Mouse (Mus musculus) A20 (cell line): ENCODE results near the gene Tdrd9.
"Not testable (repeated sequence)": the region's sequence is repeated elsewhere in the genome, so short reads cannot be mapped to it uniquely, and the experiment has no call there.

Experiments used
- DNase-seq: peaks from one replicate; pipeline ENCODE4 v3.0.0-alpha.2; 2011; ENCODE audit warnings: low read depth, low spot score

The Tdrd9 gene

DNA sequence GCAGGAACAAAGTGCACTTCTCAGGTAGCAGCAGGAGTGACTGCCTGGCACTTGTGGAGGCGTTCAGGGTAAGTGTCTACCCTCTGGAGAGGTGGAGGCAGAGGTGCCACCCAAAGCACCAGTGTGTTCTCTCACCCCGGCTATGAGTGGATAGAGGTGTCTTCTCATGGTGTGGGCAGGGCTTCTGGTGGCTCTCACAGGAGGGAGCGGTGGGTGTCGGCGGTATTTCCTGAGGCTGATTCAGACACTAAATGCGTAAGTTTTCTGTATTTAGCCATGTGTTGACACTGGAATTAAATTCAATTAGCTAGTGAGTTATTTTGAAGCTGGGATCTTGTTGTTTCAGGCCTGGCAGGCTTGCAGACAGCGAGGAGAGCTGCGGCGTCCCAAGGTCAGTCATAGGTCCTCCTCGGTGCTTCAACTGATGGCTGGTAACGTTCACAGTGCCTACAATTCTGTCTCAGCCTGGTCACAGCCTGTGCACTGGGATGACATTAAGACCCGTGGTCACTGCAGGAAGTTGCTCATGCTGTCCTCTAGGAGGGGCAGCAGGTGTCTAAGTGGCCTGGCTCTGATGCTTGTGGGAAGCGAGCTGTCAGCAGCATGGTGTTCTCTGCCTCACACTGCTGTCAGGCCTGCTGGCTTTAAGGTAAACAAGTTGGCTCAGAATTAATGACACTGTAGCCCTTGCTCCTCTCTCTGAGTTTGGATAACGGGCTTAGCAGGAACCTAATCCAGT lies 54.7 kb downstream of the Tdrd9 start:
- no peak for DNase-seq

DNA sequence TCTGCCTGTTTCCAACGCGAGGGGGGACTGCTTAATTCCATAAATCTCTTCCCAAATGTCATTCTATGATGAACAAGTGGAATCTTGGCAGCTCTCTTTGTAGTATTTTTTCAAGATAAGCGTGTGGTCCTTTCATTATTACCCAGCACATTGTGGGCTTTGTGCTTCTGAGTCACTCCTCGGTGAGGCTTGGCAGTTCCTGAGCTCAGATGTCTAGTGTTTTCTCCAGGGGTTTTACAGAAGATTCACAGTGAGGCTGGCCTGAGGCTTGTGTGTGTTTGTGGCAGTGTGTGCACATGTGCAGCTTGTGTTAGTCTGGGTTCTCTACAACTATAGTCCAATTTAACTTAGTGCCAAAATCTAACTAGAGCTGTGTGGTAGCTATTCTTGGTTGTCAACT lies 56.0 kb downstream of the Tdrd9 start:
- no peak for DNase-seq

DNA sequence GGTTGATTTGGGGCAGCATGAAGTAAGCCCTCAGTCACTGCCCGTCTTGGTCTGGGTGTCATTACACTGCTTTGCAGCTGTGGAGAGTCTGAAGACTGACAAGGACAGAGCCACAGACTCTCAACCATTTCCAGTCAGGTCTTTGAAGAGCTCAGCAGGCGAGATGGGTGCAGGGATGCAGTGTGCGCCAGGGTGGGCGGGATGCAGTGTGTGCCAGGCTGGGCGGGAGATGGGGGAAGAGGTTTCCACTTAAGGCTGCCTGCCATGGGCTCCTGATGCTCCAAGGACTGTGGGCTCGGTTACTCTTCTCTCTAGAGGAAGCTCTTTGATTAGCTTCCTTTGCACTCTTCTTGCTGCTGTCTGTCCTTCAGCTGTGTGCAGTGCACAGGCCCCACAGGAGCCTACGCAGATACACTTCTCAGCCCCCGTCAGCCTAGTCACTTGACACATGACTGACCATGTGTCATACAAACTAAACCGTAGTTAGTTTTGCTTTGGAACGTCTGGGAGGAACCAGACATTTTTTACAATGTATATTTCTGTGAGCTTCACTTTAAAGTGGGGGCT lies 62.1 kb downstream of the Tdrd9 start:
- DNase-seq = peak; percentile 70

DNA sequence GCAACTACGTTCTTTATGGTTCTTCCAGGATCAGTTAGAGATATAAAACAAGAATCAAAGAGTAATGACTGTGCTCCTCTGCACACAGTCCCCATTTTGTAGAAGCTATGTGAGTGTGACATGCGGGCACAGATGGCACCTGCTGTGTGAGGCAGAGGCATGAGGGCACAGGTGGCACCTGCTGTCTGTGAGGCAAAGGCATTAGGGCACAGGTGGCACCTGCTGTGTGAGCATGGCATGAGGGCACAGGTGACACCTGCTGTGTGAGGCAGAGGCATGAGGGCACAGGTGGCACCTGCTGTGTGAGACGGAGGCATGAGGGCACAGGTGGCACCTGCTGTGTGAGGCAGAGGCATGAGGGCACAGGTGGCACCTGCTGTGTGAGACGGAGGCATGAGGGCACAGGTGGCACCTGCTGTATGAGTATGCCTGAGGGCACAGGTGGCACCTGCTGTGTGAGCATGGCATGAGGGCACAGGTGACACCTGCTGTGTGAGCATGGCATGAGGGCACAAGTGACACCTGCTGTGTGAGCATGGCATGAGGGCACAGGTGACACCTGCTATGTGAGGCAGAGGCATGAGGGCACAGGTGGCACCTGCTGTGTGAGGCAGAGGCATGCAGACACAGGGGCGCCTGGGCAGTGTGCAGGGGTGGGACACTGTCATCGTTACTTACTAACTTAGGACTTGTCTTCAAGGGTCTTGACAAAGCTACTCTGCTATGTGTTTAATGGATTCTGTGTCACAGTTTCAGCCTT lies 64.2 kb downstream of the Tdrd9 start:
- DNase-seq = not testable (repeated sequence)

GRCm38 (mm10) chr12:112038441-112038840 lies 67.1 kb downstream of the Tdrd9 start:
- no peak for DNase-seq

DNA sequence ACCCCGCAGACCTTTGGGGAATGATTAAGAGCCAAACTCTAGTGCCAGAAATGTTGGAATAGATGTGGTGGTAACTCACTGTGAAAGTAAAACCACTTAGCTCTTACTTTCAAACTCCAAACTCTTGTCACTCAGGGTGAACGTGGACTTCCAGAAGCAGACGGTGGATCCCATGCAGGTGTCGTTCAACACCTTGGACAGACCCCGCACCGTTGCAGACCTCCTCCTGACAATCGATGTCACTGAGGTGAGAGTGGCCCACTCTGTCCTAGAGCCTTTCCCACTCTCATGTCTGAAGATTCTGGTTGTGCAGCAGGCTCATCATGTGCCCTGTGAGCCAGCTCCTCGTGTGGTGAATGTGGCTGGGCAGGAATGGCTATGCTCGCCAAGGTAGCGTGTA lies 67.8 kb downstream of the Tdrd9 start:
- DNase-seq = no peak

- DNase-seq = no peak
Observed at GRCm38 (mm10) chr12:112042681-112043080, 71.3 kb downstream of the Tdrd9 start.

DNA sequence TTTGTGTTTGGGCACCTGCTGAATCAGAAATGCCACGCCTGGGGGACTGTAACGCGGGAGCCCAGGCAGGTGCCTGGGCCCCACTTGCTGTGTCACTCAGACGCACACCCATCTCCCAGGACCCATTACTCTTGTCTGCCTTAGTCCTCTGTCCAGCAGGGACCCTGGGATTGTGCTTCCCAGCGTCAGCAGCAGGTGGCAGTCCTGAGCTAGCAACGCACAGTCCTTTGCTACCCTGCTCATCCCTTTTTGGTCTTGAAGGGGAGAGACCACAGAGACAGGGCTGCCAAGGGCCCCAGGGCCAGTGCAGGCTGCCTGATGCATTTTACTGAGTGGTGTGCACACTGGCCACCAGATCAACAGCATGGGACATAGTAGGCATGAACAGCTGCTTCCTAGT lies 106.3 kb downstream of the Tdrd9 start:
- DNase-seq = peak; percentile 68

DNA sequence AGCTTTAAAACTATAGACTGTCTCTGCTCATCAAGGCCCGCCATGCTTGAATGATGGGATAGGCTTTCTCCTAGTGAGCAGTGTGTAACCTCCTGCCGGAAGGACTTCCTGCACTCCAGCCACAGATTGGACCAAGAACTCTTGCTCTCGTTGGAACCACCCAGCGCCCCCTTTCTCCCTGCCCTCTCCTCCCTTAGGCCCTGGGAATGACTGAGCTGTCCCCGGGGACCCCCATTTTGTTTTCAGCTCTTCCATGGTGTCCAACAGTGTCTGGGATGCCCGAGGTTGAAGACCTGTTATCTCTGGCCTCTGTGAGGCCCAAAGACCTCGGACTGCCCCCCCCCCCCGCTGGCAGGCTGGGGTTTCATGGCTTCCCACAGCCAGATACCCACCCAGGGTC lies 108.6 kb downstream of the Tdrd9 start:
- no peak for DNase-seq

GRCm38 (mm10) chr12:112080911-112081310 lies 109.6 kb downstream of the Tdrd9 start:
- DNase-seq = no peak

GRCm38 (mm10) chr12:112082241-112082640 lies 110.9 kb downstream of the Tdrd9 start:
- no peak for DNase-seq

DNA sequence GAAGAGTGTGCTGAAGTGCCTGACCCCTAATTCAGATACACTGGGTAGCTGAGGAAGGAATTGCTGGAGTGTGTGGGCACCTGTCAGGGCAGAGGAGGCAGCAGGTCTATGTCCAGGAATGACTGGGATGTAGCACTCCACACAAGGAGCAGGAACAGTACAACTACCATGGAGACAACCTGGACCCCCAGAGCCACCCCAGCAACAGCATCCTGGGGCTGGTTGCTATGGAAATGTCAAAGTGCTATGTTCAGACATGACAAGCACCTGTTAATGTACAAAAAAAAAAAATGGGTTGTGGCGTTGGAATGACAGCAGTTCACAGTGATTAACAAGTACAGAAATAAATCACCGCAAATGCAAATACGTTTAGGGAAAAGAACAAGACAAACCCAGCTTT lies 114.9 kb downstream of the Tdrd9 start:
- DNase-seq = no peak

- DNase-seq = no peak
Observed at GRCm38 (mm10) chr12:112086726-112087125, 115.4 kb downstream of the Tdrd9 start.

GRCm38 (mm10) chr12:112088609-112089324 lies 117.4 kb downstream of the Tdrd9 start:
- no peak for DNase-seq

DNA sequence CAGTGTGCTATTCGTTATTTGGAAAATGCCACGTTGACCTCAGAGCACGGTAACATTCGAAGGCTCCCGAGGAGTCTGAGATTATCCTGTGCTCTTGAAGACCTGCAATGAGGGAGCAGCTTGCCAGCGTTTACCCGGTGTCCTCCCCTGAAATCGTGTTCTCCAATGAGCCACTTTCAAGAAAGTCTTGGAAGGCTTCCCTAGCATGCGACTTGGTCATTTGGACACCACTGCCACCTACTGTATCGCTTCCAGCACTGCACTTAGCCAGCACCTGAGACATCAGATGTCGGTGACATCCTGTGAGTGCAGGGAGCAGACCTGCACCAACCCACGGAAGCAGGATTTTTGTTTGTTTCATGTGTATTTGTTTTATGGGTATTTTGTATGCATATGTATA lies 119.7 kb downstream of the Tdrd9 start:
- DNase-seq = peak; percentile 62

DNA sequence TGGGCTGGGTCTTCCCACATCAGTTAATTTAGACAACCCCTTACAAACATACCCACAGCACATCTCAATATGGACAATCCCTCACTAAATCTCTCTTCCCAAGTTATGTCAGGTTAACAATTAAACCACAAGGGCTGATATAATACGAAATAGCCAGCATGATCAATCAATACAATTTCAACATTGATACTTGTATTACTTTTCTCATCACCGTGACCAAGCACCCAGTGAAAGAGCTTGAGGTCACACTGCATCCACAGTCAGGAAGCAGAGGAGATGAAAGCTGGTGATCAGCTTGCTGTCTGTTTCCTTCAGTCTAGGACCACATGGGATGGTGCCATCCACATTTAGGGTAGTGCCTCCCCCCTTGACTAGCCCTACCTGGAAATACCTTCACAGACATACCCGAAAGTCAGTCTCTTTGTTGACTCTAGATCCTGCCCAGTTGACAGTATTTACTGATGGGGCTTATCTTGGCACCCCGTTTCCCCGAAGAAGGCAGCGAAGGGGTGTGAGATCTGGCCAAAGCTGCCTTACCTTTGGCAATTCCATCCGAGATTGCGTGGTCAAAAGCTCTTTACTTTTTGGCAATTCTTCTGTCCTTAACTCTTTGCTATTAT lies 123.0 kb downstream of the Tdrd9 start:
- no peak for DNase-seq

DNA sequence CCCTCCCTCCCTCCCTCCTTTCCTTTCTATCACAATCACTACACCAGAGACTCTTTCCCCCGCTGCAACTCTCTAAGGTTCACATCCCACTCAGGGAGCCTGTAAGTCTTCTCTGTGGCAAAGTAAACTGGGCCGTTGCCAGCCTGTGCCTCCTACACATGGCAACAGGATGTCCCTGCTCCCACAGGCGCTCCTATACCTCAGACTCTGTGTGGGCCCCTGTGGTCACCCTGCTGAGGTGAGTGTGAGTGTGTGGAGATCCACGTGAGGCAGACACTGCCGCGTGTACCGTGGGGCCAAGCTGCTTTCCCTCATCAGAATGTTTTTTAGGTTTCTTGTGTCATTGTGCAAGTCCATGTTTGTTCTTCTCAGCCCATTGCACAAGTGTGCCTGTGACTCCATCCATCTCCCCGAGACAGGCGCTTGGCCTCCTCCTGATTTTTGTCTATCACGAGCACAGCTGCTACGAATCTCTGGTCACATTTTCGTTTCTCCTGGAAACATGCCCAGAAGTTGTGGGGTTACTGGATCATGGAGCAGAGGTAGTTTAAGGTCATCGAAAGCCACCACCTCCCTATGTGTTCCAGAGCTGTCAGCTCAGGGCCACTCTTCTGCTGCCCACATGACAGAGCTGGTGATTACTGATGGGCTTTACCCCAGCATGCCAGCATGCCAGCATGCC lies 124.8 kb downstream of the Tdrd9 start:
- DNase-seq = no peak

DNA sequence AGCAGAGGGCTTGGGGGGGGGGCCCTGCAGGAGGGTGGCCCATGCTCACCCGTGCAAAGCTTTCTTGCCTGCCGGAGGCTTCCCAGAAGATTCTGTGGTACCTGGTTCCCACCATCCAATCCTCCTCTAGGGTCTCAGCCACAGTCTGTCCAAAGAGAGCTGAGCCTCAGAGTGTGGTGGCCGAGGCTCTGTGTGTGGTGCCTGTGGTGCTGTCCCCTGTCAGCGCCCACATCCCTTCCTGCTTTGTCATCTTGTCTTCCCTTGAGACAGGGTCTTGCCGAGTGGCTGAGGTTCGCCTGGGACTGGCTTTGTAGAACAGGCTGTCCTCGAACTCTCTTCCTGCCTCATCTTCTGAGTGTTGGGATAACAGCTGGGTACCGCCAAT lies 125.4 kb downstream of the Tdrd9 start:
- no peak for DNase-seq

DNA sequence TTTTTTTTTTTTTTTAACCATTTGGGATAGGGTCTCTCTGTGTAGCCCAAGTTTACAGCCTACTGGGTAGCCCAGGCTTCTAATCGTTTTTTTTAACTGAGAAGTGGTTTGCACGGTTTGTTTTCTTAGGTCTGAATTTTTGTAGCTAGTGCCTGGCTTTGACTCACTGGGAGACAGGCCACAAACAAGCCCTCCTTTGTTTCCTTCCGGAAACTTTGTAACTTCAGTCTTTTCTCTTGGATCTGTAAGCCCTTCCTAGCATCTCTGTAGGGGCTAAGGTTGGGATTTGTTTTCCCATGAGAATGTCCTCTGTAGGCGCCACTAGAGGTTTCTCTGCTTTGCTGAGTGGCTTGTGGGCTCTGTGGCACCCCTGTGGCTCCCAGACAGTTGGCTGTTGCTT lies 128.7 kb downstream of the Tdrd9 start:
- no peak for DNase-seq

DNA sequence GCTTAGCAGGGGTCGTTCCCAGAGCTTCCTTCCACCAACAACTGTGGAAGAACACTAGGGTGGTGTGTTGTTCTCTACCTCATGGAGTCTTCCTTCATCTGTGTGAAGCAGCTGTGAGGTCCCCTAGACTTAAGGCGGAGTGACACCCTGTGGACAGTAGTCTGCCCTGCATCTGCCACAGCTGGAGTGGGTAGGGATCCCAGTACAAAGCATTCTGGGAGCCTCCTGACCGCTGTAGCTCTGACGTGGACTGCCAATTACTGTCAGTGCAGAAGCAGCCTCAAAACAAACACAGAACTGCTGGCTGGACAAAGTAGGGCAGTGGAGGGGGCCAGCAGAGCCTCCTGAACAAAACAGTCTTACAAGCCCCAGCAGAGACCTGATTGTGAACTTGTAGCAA lies 129.7 kb downstream of the Tdrd9 start:
- no peak for DNase-seq

- no peak for DNase-seq
Observed at GRCm38 (mm10) chr12:112103179-112103578, 131.8 kb downstream of the Tdrd9 start.
